Mouse (Mus musculus): Measurements from ENCODE around the gene B430305J03Rik. TPM values are rescaled to one million over a fixed set of nuclear protein-coding genes. Genes with fewer than 3 reads are reported as not detected.

B430305J03Rik gene
- polyA plus RNA-seq, 1 experiment from 2014 or later, result not detected

- no peaks in the 10 kb centered on the region for H3K36me3 ChIP-seq
- no peak overlapping the region for H3K4me3 ChIP-seq
- H3K4me2 ChIP-seq, result no peak overlapping the region
- no peaks in the 10 kb centered on the region for H3K27me3 ChIP-seq
- H3K9me3 ChIP-seq, result no peaks in the 10 kb centered on the region
- H3K9ac ChIP-seq, result no peak overlapping the region
- 48% methylated on average over 1 of the region's 1 CpGs for WGBS
- no peak for ATAC-seq (ENCODE audit: low read depth)
- H3K4me1 ChIP-seq (replicated peaks), result no peaks in the 10 kb centered on the region
- no peak overlapping the region for H3K27ac ChIP-seq (replicated peaks)
These were observed 20.1 kb downstream of the B430305J03Rik start for GRCm38 (mm10) chr3:61345636-61346035.

DNA sequence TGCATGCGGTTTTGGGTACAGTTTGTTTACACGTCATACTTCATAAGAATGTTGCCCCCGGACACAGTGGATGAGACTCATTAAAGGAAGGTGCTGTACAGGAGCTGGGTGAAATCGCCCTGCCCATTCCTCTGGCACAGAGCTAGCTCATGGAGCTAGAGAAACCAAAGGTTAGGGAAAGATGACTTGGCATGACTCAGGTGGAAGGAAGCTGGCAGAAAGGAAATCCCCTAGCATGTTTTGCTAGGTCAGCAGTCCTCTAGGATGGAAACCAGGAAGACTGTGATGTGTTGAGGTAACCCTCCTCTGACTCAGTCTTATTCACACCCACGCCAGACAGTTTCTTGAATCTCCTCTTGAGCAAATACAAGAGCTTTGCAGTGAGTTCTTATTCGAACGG is 21.7 kb downstream of the B430305J03Rik start:
- no peaks in the 10 kb centered on the region for H3K27me3 ChIP-seq

GRCm38 (mm10) chr3:61340321-61340720 is 25.4 kb downstream of the B430305J03Rik start:
- Histone ChIP-seq H3K4me2 (no peak overlapping the region), H3K4me3 (no peak overlapping the region), H3K27me3 (no peaks in the 10 kb centered on the region), H3K9me3 (no peaks in the 10 kb centered on the region), H3K4me1 (replicated peaks) (no peaks in the 10 kb centered on the region), H3K36me3 (no peaks in the 10 kb centered on the region), H3K9ac (no peak overlapping the region), H3K27ac (replicated peaks) (no peak overlapping the region)
- no peak for ATAC-seq (ENCODE audit: low read depth)
- 53% methylated on average over 5 of the region's 5 CpGs for WGBS

More for the DNA sequence above, 21.7 kb downstream of the B430305J03Rik start:
- H3K9ac ChIP-seq, result no peak overlapping the region
- H3K4me2 ChIP-seq, result no peak overlapping the region
- no peak overlapping the region for H3K27ac ChIP-seq (replicated peaks)
- ATAC-seq (ENCODE audit: low read depth), result no peak
- H3K4me3 ChIP-seq, result no peak overlapping the region
- WGBS, result 85% methylated on average over 7 of the region's 7 CpGs
- no peaks in the 10 kb centered on the region for H3K4me1 ChIP-seq (replicated peaks)
- no peaks in the 10 kb centered on the region for H3K9me3 ChIP-seq
- no peaks in the 10 kb centered on the region for H3K36me3 ChIP-seq

- Histone ChIP-seq H3K36me3 (no peaks in the 10 kb centered on the region), H3K9ac (no peak overlapping the region), H3K9me3 (no peaks in the 10 kb centered on the region), H3K27me3 (no peaks in the 10 kb centered on the region), H3K4me1 (replicated peaks) (no peaks in the 10 kb centered on the region), H3K4me2 (no peak overlapping the region), H3K27ac (replicated peaks) (no peak overlapping the region), H3K4me3 (no peak overlapping the region)
- no peak for ATAC-seq (ENCODE audit: low read depth)
- 82% methylated on average over 3 of the region's 3 CpGs for WGBS
These were observed 28.5 kb downstream of the B430305J03Rik start for GRCm38 (mm10) chr3:61337230-61337629.

- Histone ChIP-seq H3K36me3 (no peaks in the 10 kb centered on the region), H3K4me2 (no peak overlapping the region), H3K27me3 (no peaks in the 10 kb centered on the region), H3K9ac (no peak overlapping the region), H3K4me3 (no peak overlapping the region), H3K4me1 (replicated peaks) (no peaks in the 10 kb centered on the region), H3K9me3 (no peaks in the 10 kb centered on the region), H3K27ac (replicated peaks) (no peak overlapping the region)
- 67% methylated on average over 2 of the region's 2 CpGs for WGBS
- no peak for ATAC-seq (ENCODE audit: low read depth)
These were observed 29.5 kb downstream of the B430305J03Rik start for GRCm38 (mm10) chr3:61336205-61336604.

DNA sequence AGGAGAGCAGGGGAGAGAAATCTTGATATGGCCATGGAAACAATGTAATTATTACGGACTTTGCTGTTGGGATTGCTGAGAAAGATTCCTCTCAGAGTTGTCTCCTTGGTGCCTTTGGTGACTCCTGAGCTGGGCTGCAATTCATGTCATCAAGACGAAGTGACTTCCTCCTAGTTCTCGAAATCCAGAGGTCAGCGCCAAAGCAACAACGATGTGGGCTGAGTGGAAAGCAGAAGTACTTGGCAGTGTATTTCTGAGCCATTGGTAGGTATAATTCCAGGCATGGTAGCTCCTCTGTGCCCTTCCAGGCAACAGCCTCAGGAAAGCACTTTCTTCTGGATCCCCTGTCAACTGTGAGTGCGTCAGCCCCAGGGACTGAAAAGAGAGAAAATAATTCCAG is 44.1 kb downstream of the B430305J03Rik start:
- WGBS, result 88% methylated on average over 6 of the region's 6 CpGs
- H3K9ac ChIP-seq, result no peak overlapping the region
- no peak for ATAC-seq (ENCODE audit: low read depth)

GRCm38 (mm10) chr3:61320031-61320430 is 45.7 kb downstream of the B430305J03Rik start:
- H3K9me3 ChIP-seq, result no peaks in the 10 kb centered on the region
- no peak for ATAC-seq (ENCODE audit: low read depth)
- no peak overlapping the region for H3K27ac ChIP-seq (replicated peaks)
- WGBS, result 87% methylated on average over 2 of the region's 2 CpGs
- no peaks in the 10 kb centered on the region for H3K36me3 ChIP-seq
- no peaks in the 10 kb centered on the region for H3K4me1 ChIP-seq (replicated peaks)
- H3K4me2 ChIP-seq, result no peak overlapping the region
- H3K4me3 ChIP-seq, result no peak overlapping the region
- no peaks in the 10 kb centered on the region for H3K27me3 ChIP-seq
- no peak overlapping the region for H3K9ac ChIP-seq

More for the DNA sequence above, 44.1 kb downstream of the B430305J03Rik start:
- Histone ChIP-seq H3K9me3 (no peaks in the 10 kb centered on the region), H3K27me3 (no peaks in the 10 kb centered on the region), H3K4me2 (no peak overlapping the region), H3K27ac (replicated peaks) (no peak overlapping the region), H3K4me1 (replicated peaks) (no peaks in the 10 kb centered on the region), H3K36me3 (no peaks in the 10 kb centered on the region), H3K4me3 (no peak overlapping the region)

GRCm38 (mm10) chr3:61315002-61315401 is 50.7 kb downstream of the B430305J03Rik start:
- Histone ChIP-seq H3K4me1 (replicated peaks) (no peaks in the 10 kb centered on the region), H3K9me3 (no peaks in the 10 kb centered on the region), H3K9ac (no peak overlapping the region), H3K36me3 (no peaks in the 10 kb centered on the region), H3K27me3 (no peaks in the 10 kb centered on the region), H3K4me3 (no peak overlapping the region), H3K4me2 (no peak overlapping the region), H3K27ac (replicated peaks) (no peak overlapping the region)
- 78% methylated on average over 2 of the region's 2 CpGs for WGBS
- ATAC-seq (ENCODE audit: low read depth), result no peak

Other genes starting within 250 kb of the B430305J03Rik start
- 9.5 and 11.3 TPM in 2 replicates for gene Rap2b, start 4.3 kb downstream of the B430305J03Rik start, polyA plus RNA-seq (2015; fragmentation: Nextera tagmentation; extraction: Ambion mirVana)